Mouse (Mus musculus) cerebellum, adult 8-10 months (tissue): ENCODE data around the gene Gm20877.
"Not testable (repeated sequence)": the region's sequence is repeated elsewhere in the genome, so short reads cannot be mapped to it uniquely, and the experiment has no call there.

Experiments
- DNase-seq: peaks from one replicate; pipeline ENCODE4 v3.0.0; 2022

The Gm20877 gene

GRCm38 (mm10) chrY:17093573-17093972 is at the start of gene Gm20877:
Gm20877 (plus strand) TSS chrY:17093873.
- DNase-seq = not testable (repeated sequence)
